Mouse (Mus musculus) spleen, adult 2 months (tissue): ENCODE results near the gene Aifm2. TPM values are rescaled to one million over a fixed set of nuclear protein-coding genes. Genes with fewer than 3 reads are reported as not detected.

ENCODE experiments used
- DNase-seq, 2 experiments: peaks; one replicate each; pipeline versions ENCODE4 v3.0.0 to v3.0.0-alpha.2; 2012 to 2021; ENCODE audit warnings: low spot score in 2 of 2, low read depth in 1 of 2
- H3K27ac ChIP-seq: fragments of 200-500 bp; 2 replicates; pipeline ENCODE4 v1.5.1; 2012; ENCODE audit warnings: low read length, inconsistent platforms; ENCODE audit not compliant: insufficient read depth
- H3K27me3 ChIP-seq: fragments of 200-500 bp; 2 replicates; pipeline ENCODE4 v1.6.1; 2012; ENCODE audit warnings: mild to moderate bottlenecking, moderate library complexity, low read length, inconsistent platforms; ENCODE audit not compliant: control insufficient read depth, insufficient read depth
- H3K36me3 ChIP-seq: fragments of 200-500 bp; 2 replicates; pipeline ENCODE4 v1.6.1; 2012; ENCODE audit warnings: mild to moderate bottlenecking, low read length, inconsistent platforms; ENCODE audit not compliant: control insufficient read depth, insufficient read depth
- H3K4me1 ChIP-seq: fragments of 200-500 bp; 2 replicates; pipeline ENCODE4 v1.6.1; 2011; ENCODE audit warnings: inconsistent platforms; ENCODE audit not compliant: control insufficient read depth, insufficient read depth, insufficient read length
- H3K4me3 ChIP-seq: fragments of 200-500 bp; 2 replicates; pipeline ENCODE4 v1.5.1; 2011; ENCODE audit warnings: mild to moderate bottlenecking, inconsistent platforms; ENCODE audit not compliant: insufficient read depth, insufficient read length; ENCODE audit errors: extremely low read depth
- CTCF ChIP-seq: fragments of 200-500 bp; IDR thresholded peaks from 2 replicates; pipeline ENCODE4 v1.5.1; 2011; ENCODE audit warnings: mild to moderate bottlenecking, inconsistent platforms; ENCODE audit not compliant: insufficient read depth, insufficient read length, insufficient replicate concordance; ENCODE audit errors: extremely low read depth
- POLR2A ChIP-seq: fragments of 200-500 bp; IDR thresholded peaks from 2 replicates; pipeline ENCODE4 v1.6.1; 2011; ENCODE audit warnings: low read depth, low read length, inconsistent platforms
- WGBS: fragments of 180-500 bp; shearing (Covaris S2); methylation state at CpG from one replicate; pipeline ENCODE4 v1.1.7; 2018; 5-methylcytosine and 5-hydroxymethylcytosine counted together
- polyA plus RNA-seq: library from polyadenylated mRNA; depleted of rRNA; stranded (reverse); fragments of >200 nt; gene quantifications from 2 replicates; pipeline ENCODE4 v1.2.3, GENCODE M21; 2012; rRNA removed

The Aifm2 gene
- polyA plus RNA-seq = 3.6 and 4.2 TPM in 2 replicates

- TF ChIP-seq POLR2A (no peak), CTCF (no peak)
- H3K4me3 ChIP-seq = peak within 1 kb of the TSS; percentile 63
- H3K27ac ChIP-seq = no peak within 1 kb of the TSS
- no peaks in the 10 kb centered on the region for H3K4me1 ChIP-seq
- DNase-seq = peak in 1 of 2 experiments; percentile 20
- whole genome bisulfite sequencing = 16% methylated on average over 33 of the region's 36 CpGs
- H3K36me3 ChIP-seq = no peaks in the 10 kb centered on the region
- H3K27me3 ChIP-seq = no peaks in the 10 kb centered on the region
These were observed at the start of gene Aifm2 for GRCm38 (mm10) chr10:61714771-61715461. Gene Aifm2, plus strand, starts transcription at chr10:61715263.

GRCm38 (mm10) chr10:61665651-61666050 is 49.4 kb upstream of the Aifm2 start:
- TF ChIP-seq POLR2A (no peak), CTCF (no peak)

GRCm38 (mm10) chr10:61669289-61669688 is 45.8 kb upstream of the Aifm2 start:
- no peak for TF ChIP-seq POLR2A
- no peak for TF ChIP-seq CTCF
- DNase-seq = no peak
- Histone ChIP-seq H3K27me3 (no peaks in the 10 kb centered on the region), H3K36me3 (peaks cover 5% of the 10 kb centered on the region; the same call in 1 of the 2 replicates), H3K4me3 (no peak overlapping the region), H3K27ac (no peak overlapping the region), H3K4me1 (no peaks in the 10 kb centered on the region)
- 86% methylated on average over 7 of the region's 7 CpGs for WGBS

More at GRCm38 (mm10) chr10:61665651-61666050, 49.4 kb upstream of the Aifm2 start:
- peaks cover 8% of the 10 kb centered on the region for H3K36me3 ChIP-seq
- WGBS = 92% methylated on average over 3 of the region's 3 CpGs
- no peak for DNase-seq
- no peaks in the 10 kb centered on the region for H3K4me1 ChIP-seq
- no peak overlapping the region for H3K27ac ChIP-seq
- H3K27me3 ChIP-seq = no peaks in the 10 kb centered on the region
- H3K4me3 ChIP-seq = no peak overlapping the region

GRCm38 (mm10) chr10:61669896-61670295 is 45.2 kb upstream of the Aifm2 start:
- DNase-seq = no peak
- H3K4me3 ChIP-seq = no peak overlapping the region
- H3K36me3 ChIP-seq = peaks cover 5% of the 10 kb centered on the region; the same call in 1 of the 2 replicates
- no peaks in the 10 kb centered on the region for H3K4me1 ChIP-seq
- no peak for TF ChIP-seq CTCF
- no peak for TF ChIP-seq POLR2A
- H3K27me3 ChIP-seq = no peaks in the 10 kb centered on the region
- H3K27ac ChIP-seq = no peak overlapping the region

- no peak for DNase-seq
- H3K27me3 ChIP-seq = no peaks in the 10 kb centered on the region
- WGBS = 96% methylated on average over 3 of the region's 3 CpGs
- H3K27ac ChIP-seq = no peak overlapping the region
- H3K4me1 ChIP-seq = no peaks in the 10 kb centered on the region
- TF ChIP-seq CTCF (no peak), POLR2A (no peak)
- no peak overlapping the region for H3K4me3 ChIP-seq
- H3K36me3 ChIP-seq = peaks cover 3% of the 10 kb centered on the region; the same call in 1 of the 2 replicates
These were observed 44.3 kb upstream of the Aifm2 start for GRCm38 (mm10) chr10:61670758-61671157.

GRCm38 (mm10) chr10:61675935-61676334 is 39.1 kb upstream of the Aifm2 start:
- Histone ChIP-seq H3K4me1 (peaks cover 4% of the 10 kb centered on the region; the same call in 1 of the 2 replicates), H3K4me3 (no peak overlapping the region), H3K36me3 (no peaks in the 10 kb centered on the region), H3K27ac (no peak overlapping the region), H3K27me3 (no peaks in the 10 kb centered on the region)
- DNase-seq = no peak
- TF ChIP-seq CTCF (no peak), POLR2A (no peak)
- 24% methylated on average over 3 of the region's 3 CpGs for WGBS

- WGBS = 50% methylated on average over 9 of the region's 9 CpGs
- H3K36me3 ChIP-seq = no peaks in the 10 kb centered on the region
- peak overlapping the region; percentile 90 for H3K27ac ChIP-seq
- no peak for DNase-seq
- H3K4me3 ChIP-seq = peak overlapping the region; percentile 90
- H3K4me1 ChIP-seq = peaks cover 7% of the 10 kb centered on the region
- TF ChIP-seq POLR2A = no peak
- TF ChIP-seq CTCF = no peak
- H3K27me3 ChIP-seq = no peaks in the 10 kb centered on the region
These were observed 35.5 kb upstream of the Aifm2 start for GRCm38 (mm10) chr10:61679545-61679944.
